Mouse (Mus musculus): ENCODE data around the gene 9230113P08Rik.
"Not testable (repeated sequence)": the region's sequence is repeated elsewhere in the genome, so short reads cannot be mapped to it uniquely, and the experiment has no call there.

Gene 9230113P08Rik

DNA sequence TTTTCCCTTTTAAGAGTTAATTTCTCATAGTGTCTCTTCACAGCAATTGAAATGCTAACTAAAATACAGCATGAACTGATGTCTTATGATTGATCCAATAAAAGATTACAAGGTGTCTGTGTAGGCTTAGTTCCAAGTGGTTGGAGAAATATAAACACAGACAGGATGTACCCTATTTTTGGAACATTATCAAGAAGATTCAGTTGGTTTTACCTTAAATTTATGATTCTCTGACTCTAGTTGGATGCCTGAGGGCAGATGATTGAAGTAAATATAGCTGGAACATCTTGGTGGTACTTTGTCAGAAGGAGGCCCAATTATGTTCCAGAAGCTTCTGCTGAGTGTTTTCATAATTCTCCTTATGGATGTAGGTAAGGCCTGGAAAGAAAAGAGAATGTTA lies at the start of gene 9230113P08Rik:
Gene 9230113P08Rik (plus strand): TSS at position 301 of the 400 bp plus-strand sequence.
- DNase-seq (ENCODE audit: low read depth, low spot score) = not testable (repeated sequence)

DNA sequence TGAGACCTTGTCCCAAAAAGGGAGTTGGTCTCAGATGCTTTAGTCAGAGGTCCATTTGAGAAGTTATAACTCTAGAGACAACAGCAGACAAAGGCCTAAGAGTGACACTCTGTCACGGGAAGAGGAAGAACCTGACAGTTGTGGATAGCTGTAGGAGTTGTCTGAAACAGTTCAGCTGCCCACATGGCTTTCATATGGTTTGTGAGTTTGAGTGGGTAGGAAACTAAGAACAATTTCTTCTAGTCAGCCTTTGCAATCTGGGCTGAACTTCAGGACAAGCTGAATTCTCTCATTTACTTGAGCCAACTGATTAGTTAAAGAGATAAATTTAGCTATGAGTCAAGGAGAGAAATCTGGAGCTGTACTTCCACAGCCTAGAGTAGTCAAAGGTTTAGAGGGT lies 15.1 kb upstream of the 9230113P08Rik start:
- peak; percentile 68 for DNase-seq (ENCODE audit: low read depth, low spot score)

DNA sequence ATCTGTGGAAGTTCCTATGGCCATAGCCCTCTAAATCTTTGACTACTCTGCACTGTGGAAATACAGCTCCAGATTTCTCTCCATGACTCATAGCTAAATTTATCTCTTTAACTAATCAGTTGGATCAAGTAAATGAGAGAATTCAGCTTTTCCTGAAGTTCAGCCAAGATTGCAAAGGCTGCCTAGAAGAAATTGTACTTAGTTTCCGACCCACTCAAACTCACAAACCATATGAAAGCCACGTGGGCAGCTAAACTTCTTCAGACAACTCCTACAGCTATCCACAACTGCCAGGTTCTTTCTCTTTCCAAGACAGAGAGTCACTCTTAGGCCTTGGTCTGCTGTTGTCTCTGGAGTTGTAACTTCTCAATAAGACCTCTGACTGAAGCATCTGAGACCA lies 3.7 kb upstream of the 9230113P08Rik start:
- DNase-seq (ENCODE audit: low read depth, low spot score) = peak; percentile 90

DNA sequence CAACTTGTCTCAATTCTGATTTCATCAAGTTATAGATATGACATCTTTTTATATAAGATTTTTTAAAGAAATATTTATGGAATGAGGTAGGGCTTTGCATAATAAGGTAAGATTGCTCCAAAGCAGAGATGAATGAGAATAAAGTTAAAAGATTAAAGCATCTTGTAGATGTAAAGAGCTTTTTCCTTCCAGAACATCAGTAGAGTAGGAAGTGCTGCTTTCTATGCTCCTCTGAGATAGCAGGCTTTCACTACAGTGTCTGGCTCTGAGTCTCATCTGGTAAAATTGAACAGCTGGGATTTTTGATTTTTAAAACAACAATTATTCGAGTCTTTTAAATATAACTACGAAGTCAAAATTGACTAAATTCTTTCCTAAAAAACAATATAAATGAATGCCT lies 22.6 kb downstream of the 9230113P08Rik start:
- DNase-seq (ENCODE audit: low read depth, low spot score) = peak; percentile 44
